Mouse (Mus musculus): ENCODE results near the gene Osbpl2.

Gene Osbpl2

DNA sequence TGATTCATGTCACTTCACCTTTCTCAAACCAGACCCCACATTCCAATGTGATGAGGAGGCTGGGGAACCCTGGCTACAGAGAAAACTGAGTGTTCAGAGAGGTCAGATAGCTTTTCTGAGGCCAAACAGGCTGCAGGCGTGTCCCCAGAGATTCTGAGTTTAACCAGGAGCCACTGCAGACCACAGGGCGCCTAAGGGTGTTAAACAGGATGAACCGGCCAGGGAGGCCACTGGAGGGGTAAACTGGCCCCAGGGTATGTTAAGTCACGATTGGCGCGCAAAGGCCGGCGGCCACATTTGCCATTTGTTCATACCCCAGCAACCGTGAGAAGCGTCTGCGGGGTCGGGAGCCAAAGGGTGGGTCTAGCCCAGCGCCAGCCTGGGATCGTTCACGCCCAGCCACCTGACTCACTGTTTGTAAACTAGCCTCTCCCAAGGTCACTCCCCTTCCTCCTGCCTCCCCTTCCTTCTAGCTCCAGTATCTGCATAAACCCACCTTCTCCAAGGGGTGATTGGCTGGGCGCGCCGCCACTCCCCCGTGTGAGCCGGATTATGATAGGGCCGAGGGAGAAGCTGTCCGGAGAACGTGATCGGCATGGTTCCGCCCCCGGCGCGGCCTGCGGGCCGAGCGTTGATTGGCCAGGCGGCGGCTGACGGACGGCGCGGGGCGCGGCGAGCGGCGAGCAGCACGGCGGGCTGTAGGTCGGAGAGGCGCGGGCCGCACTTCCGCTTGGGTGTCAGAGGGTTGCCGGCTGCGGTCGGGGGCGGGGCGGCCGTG lies at the start of gene Osbpl2:
Gene Osbpl2 (plus strand): TSS at position 646 of the 778 bp plus-strand sequence.
- DNase-seq, result peak; percentile 100

DNA sequence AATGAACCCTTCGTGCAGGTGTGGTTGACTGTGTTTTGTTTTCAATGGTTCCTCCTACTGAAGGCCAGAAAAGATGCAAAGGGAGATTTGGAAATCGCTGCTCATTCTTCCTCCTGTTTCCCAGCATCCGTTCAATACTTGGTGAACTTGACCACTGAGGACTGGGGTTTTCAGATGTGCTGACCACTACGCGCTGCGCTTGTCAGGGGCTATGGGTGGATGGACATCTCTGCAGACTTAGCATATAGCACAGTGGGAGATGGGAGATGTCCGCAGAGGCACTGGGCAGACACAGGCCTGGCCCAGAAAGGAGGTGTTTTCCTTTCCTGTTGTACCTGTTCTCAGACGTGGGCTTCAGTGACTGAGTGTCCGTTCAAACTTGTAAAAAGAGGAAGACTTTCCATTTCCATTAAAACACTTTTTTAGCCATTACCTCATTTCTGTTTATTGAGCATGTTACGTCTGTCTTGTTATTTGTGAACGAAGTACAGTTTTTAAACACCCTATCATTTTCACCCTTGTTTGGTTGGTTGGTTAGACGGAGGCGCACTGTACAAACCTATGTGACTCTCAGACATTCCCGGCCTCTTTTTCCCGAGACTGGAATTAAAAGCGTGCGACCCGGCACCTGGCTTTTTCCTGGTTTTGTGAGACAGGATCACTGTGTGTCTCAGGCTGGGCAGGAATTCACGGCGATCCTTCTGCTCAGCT lies 49.2 kb upstream of the Osbpl2 start:
- peak in 1 of 2 experiments; percentile 21 for DNase-seq

DNA sequence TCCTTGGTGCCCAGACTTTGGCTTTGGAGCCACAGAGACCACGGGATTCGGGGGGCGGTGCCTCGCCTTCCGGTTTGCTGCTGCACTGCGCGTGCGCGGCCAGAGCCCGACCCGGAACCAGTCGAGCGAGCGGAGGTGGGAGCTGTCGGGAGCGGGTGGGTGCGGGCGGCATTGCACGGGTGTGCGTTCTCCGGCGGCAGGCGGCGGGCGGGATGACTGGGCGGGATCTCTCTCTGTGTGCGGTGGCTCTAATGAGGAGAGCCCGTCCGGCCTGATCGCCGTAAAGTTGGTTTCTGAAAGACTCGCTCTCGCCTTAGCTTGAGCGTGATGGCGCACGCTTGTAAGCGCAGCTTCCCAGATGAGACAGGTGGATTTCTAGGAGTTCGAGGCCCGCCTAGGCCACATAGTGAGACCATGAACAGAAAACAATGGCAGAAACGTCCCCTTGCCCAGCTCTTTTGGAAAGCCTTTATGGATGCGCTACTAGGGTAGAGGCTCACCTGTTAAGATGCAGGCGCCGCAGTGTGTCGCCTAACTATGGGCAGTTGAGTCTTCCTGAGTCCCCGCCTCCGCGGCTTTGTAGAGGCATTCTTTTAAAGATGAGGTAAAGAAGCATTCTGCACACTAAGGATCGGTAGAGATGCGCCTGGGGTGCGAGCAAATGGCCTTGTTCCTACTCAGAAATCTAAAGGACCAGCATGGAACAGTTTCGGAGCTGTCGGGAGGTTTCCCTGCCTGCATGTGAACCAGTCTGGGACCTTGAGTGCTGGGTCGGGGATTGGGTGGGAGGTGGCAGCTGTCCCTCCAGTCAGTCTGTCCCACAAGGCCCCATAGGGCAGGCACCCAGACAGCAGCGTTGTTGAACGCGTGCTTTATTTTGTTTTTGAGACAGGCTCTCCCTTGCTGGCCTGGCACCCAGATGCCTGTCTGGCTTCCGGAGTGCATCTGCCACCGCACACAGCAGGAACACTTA lies 48.3 kb upstream of the Osbpl2 start, which contains the start of gene Mtg2:
Gene Mtg2 (plus strand): TSS at position 108 of the 973 bp plus-strand sequence.
- DNase-seq, result peak; percentile 97 to 98

DNA sequence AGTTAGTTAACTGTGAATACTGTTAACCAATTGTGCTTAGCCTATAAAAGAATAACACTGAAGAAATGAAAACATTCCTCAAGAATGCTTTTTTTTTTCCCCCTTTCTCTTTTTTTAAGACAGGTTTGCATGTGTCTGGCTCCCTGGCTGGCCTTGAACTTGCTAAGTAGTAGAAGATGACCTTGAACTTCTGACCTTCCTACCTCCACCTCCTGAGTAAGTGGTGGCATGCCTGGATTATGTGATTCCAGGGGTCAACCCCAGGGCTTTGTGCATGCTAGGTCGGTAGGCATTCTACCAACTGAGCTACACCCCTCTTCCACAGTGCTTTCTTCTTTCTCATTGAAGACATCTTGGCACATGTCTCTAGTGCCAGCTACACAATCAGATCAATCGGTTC lies 47.4 kb upstream of the Osbpl2 start:
- DNase-seq, result no peak

DNA sequence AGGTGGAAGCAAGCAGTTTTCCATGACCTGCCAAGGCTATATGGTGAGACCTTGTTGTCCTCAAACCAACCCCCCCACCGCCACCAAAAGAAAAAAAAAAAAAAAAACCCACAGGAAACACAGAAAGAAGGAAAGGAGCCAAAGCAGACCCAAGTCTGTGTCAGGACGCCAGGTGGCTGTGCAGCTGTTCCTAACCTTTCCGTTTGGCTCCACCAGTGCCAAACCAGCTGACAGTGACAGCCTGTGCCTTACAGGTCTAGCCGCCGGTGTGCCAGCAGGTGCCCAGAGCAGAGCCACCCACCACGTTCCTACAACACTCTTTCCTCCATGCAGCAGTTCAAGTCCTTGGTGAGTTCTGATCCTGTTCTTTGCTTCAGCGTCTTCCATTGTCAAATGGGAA lies 46.2 kb upstream of the Osbpl2 start:
- no peak for DNase-seq

DNA sequence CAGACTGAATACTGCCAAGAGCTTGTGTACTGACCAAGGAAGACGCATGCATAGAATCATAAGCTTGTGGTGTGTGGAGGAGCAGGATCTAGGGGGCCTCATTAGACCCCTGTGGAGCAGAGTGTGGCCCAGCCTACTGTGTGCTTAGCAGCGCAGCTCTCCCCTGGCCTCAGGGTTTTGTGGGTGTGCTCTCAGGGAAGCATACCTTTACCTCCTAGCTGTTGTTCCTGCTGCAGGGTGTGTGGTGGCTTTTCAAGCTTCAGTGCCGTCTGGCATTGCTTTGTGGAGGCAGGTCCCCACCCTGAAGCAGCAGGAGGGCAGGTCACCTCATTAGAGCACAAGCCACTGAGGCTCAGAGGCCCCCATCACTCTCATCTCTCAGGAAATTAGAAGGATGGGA lies 41.5 kb upstream of the Osbpl2 start:
- DNase-seq, result no peak

DNA sequence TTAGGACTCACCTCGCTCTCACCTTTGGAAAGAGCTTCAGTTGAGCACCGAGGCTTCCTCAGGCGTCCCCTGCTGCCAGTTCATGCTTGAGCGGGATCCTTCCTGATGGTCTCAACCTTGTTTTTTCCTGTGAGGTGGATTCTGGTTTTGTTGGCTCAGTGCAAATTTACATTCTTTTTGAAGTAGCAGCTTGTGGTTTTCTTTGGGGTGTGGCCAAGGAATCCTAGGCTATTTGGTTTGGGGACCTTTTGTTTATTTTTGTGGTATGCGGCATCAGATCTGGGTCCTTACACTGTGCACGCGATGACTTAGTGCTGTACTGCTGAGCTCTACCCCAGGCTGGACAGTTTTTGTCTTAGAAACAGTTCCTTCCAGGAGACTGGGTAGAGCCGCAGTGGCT lies 38.4 kb upstream of the Osbpl2 start:
- no peak for DNase-seq

DNA sequence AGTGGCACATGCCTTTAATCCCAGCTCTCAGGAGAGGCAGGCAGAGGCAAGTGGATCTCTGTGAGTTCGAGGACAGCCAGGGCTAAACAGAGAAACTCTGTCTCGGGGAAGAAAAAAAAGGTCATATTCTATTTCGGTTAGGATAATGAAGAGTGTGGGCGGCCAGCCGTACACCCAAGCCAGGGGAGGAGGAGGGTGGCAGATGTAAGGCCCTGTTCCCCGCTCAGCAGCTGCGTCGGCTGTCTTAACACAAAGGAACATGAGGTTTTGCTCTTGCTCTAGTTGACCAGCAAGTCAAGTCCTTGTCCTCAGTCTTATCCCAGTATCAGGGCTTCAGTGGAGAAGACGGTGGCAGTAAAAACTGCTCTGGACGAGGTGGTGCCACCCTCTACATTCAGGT lies 36.0 kb upstream of the Osbpl2 start:
- DNase-seq, result no peak

DNA sequence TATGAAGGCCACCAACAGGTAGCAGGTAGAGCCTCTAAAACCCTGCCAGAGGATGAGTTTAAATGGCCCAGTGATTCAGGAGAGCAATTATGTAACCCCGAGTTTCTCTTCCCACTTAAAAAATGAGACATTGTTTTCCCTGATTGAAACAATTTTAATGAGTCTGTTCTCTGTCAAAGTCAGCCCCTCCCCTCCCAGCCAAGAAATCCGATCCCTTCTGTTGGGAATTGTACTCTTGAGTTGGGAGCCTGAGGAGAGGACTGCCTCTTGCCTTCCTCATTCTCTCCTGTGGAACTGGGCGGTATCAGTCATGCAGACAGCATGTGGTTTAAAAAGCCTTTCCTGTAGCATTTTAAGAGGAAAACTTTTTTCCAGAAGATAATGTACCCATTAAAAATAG lies 34.5 kb upstream of the Osbpl2 start:
- DNase-seq, result no peak

DNA sequence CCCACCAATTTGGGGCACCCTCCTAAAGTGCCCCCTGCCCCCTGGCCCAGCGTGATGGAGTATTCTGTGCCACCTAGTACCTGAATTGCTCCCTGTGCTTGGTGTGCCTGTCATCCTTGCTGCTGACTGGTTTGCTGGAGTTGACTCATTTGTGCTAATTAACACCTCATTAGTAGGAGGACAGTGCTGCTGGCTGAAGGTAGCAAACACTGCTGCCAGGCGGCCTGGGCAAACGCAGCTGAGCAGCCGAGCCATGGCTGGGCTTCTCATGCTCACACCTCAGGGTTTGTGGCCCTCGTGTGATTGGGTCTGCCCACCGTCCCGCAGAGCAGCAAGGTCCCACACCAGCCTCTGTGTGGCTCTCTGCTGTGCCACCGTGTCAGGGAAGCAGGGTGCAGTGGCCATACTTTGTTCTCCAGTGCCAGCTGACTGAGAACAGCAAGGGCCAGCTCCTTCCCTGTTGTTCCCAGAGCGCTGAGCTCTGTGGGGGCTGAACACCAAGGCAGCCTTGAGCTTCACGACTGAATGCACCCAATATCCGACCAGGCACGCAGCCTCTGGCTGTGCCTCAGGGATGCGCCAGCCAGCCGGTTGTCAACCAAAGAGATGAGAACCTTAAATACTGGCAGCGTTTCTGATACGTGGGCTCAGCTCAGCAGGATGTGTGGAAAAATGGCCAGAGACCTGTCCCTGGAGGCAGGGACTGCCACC lies 33.0 kb upstream of the Osbpl2 start:
- peak; percentile 69 for DNase-seq

DNA sequence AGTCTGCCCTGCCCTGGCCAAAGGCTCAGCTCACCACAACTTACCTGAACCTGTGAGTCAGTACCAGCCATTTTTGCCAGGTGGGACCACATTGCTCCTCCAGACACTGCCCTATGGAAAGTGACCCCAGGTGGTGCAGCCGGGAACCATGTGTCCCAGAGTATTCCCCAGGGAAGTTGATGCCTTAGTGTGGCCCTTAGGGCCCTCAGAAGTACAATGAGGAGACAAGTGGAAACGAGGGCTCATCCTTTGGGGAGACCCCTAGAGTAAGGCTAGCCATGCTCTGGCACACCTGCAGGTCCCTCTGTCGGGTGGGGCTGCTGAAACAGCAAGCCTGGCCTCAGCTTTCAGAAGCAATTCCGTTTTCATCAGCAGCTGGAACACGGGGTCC lies 32.5 kb upstream of the Osbpl2 start:
- no peak for DNase-seq

DNA sequence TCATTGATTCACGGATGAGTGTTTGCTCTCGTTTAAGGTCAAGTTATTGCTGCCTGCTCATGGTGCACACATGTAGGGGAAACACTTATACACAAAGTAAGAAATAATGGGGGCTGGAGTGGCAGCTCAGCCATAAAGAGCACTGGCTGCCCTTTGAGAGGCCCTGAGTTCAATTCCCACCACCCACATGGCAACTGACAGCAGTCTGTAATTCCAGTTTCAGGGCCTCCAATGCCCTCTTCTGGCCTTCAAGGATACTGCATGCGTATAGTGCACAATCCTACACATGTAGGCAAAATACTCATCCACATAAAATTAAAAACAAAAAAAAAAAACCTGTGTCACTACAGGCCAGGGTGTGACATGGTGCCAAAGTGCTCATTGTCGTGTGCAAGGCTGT lies 31.6 kb upstream of the Osbpl2 start:
- DNase-seq, result no peak

DNA sequence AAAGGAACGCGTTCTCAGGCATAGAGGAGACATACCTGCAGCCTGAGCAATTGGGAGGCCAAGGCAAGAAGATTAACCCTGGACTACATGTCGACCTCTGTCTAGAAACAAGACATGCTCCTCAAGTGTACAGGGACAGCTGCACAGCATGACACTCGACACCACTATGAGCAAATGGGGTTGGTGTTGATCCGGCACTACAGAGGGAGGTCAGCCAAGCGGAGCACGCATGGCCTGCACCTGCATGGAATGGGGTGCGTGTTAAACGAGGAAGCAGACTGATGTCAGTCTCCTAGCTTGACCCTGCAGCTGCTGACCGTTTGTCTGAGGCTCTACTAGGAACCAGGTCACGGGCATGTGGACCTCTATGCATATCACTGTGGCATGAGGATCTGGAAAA lies 28.8 kb upstream of the Osbpl2 start:
- no peak for DNase-seq

DNA sequence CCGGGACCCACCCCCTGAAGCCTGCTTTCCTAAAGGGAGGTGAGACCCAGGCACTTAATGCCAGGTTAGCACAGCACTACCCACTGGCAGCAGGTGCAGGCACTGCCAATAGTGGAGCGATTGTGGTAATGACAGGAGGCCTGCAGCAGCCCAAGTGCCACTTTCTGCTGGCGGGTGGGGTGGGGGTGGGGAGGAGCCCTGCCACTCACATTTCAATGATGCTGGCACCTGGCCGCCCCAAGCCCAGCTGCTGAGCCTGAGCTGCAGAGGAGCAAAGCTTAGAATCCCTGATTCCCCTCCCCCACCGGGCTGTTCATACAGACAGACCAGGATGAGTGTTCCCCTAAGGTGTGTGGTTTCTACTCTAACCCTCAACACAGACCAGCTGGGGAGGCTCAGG lies 23.4 kb upstream of the Osbpl2 start:
- peak in 1 of 2 experiments; percentile 46 for DNase-seq

DNA sequence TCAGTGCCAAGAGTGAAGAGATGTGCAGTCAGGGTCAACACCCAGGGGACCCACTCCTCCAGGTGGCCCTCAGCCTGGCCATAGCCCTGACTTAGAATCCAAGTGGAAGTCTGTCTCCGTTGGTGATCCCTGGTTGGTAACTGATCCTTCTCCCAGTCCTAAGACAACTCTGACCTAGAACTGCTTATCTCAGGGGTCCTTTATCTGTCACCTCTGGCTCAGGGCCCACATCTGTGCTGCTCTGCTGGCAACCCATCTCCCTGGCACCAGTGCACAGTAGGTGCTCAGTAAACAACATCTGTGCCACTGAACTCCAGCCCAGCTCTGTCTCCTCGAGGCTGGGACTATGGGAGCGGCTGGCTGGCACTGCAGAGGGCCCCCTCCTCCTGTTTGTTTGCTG lies 21.5 kb upstream of the Osbpl2 start:
- DNase-seq, result peak; percentile 47 to 48

DNA sequence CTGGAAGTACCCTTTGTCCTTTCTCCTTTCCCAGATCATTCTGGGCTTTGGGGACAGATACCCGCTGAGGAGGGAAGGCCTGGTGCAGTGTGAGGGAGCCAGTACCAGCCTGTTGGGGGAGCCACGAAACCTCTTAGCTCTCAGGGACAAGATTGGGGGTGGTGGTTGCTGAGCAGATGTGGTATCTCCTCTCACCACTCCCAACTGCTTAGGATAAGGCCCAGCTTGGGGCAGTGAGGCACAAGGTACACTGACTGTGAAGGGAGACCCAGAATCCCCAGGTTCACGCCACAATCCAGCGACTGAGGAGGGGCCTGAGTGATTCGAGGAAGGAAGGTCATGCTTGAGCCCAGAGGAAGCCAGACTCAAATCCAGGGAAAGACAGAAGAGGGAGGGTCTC lies 20.9 kb upstream of the Osbpl2 start:
- no peak for DNase-seq

DNA sequence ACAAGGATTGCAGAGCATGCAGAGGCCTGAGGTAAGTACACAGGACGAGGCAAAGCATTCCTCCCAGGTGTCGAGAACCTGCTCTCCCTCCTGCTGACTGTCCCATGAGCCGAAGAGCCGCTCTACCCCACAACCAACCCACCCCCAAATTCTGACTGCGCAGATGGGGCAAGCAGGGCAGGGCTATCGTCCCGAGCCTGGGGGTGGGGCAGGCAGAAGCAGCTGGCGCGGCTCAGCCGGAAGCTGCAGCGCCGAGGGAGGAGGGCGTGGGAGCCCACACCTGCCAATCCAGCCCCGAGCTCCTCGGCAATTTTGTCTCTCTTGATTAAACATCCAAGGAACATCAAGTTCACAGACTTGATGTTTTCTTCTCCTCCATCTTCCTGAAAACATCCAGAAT lies 19.6 kb upstream of the Osbpl2 start:
- peak; percentile 33 to 44 for DNase-seq

DNA sequence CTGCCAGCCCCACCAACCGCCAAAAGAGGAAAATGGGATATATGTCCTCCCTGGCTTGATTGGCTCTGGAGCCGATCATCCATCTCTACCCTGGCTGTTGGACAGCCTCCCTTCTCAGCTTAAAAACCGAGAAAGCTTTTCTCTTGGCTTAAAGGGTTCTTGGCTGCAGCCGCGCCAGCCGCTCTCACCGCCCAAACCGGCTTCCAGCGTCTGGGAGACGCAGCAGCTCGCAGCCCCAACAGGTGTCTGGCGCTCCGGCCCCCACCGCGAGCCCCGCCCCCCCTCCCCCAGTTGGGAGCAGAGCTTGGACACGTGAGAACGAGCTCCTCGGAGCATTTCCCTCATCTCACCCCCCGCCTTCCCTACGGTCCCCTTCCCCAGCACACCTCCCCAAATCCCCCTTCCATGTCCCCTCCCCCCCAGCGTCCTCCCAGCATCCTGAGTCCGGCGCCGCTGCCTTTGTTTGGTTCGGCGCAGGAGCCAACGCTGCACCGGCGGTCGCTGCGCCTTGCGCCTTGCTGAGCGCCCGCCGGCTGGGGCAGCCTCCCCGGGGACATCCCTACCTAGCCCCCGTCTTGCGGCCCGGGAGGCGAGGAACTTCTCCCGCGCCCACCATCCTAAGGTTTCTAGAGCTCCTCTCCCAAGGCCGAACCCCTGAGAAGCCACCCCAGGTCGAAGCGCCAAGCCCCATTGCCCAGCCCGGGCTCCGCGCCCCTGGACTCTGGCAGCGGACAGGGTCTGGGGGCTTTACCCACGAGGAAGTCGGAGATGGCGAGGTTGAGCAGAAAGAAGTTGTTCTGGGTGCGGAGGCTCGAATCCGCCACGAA lies 15.7 kb upstream of the Osbpl2 start:
- peak; percentile 50 to 52 for DNase-seq

DNA sequence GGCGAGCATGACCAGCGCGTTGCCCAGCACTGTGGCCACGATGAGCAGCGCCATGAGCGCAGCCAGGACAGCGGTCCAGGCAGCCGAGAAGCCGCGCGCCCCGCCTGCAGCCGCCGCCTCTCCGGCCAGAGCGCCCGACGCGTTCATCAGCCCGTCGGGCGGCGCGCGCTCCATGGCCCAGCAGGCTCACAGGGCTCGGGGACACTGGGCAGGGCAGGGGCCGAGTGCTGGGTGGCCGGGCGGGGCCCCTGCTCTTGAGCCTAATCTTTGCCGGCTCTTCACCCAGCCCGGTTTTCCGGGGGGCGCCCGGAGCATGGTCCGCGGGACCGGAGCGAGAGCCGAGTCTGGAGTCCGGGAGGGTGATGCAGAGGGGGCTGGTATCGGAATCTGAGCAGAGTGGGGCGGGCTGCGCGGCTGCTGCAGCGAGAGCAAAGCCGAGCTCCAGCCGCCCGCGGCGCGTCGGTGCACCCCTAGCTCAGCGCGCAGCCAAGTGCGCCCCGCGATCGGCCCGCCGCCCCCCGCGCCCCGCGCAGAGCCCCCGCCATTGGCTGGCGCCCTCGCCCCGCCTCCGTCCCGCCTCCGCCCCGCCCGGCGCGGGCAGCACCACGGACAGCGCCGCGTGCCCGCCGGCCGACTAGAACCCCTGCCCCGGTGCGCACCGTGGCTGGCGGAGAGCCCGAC lies 15.0 kb upstream of the Osbpl2 start, which contains the start of gene Hrh3:
Gene Hrh3 (minus strand): TSS at position 511 of the 681 bp plus-strand sequence.
- DNase-seq, result peak; percentile 74 to 82

DNA sequence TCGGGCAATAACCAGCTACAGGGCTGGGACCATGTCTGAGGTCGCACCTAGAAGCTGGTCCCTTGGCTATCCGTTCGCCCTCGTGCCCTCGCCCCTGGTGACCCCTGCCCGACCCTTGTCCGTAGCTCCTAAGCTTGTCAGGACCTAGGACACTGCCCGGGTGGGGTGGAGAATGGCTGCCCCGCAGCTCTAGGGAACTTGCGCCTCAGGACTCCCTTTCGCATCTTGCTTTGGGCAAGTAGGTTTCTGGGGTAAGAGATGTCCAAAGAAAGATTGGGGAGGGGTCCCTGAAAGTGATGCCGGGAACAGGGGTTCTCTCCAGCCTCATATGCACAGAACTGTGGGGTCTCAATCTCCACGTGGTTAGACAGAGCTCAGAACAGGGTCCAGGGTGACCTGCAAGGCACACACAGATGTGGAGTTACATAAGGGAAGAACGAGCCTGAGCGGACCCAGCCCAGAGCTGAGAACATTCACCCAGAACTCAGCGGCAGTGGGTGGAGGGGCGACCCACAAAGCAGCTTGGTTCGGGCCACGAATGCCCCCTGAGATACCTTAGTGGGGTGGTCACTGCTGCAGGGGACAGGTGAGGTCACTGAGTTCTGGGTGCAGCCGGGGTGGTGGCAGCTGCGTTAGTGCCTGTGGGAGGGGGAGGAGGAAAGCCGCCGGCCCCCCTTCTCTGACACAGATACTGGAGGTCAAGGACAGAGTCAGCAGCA lies 14.3 kb upstream of the Osbpl2 start:
- no peak for DNase-seq
